In genomic region chr1:151040290-151040689, GRCm38 (mm10) we compare ENCODE assay signal across 15 mouse cellular contexts. TPM values are rescaled to one million over a fixed set of nuclear protein-coding genes. Genes with fewer than 3 reads are reported as not detected.
A peak's percentile ranks its signal among the peaks of the same experiment; 100 is the strongest.
DNase-seq lines count a peak whose midpoint lies in the region; ATAC-seq and TF ChIP-seq lines count a peak whose summit lies in the region.
"Had no signal": no experiment of that assay in that cellular context is flagged by ENCODE, and none has a peak within 500 bp of the region (broad histone marks: within the 10 kb centered on the region; RNA-seq: fewer than 3 reads in every experiment).

No protein-coding gene starts in this region.

- no peak for TF ChIP-seq CTCF in lung, postnatal 0 days (IDR thresholded peaks at IDR 0.05)
- TF ChIP-seq CTCF in left cerebral cortex, adult 2 months (IDR thresholded peaks at IDR 0.05) = no peak

- no peak overlapping the region for H3K27ac ChIP-seq in intestine, embryonic 14.5 days (ENCODE audit: low read depth)
- no peak overlapping the region for H3K27ac ChIP-seq in intestine, embryonic 15.5 days
- H3K27ac ChIP-seq in lung, postnatal 0 days (ENCODE audit: low read length) = peak overlapping the region; percentile 59; the same call in 1 of the 2 replicates
- H3K27ac ChIP-seq in liver, embryonic 13.5 days = no peak overlapping the region
- H3K27ac ChIP-seq in stomach, embryonic 15.5 days = no peak overlapping the region
- no peak overlapping the region; the same call in 1 of the 2 replicates for H3K27ac ChIP-seq in left cerebral cortex, adult 2 months
- H3K27ac ChIP-seq: embryonic facial prominence, embryonic 15.5 days; forebrain, embryonic 15.5 days; midbrain, embryonic 13.5 days had no signal

- no peak for DNase-seq in intestine, embryonic 14.5 days (ENCODE audit: low spot score)
- DNase-seq in lung, postnatal 0 days (ENCODE audit: low spot score) = no peak
- no peak for DNase-seq in lung, postnatal 10 days
- no peak for DNase-seq in liver, embryonic 13.5 days
- no peak for DNase-seq in left cerebral cortex, adult 2 months (ENCODE audit: extremely low spot score in 1 of 2, low spot score in 2 of 2)
- DNase-seq: adrenal gland, adult 8-10 months; cerebellum, postnatal 25 days; gastrocnemius, postnatal 25 days; retina, postnatal 1 day had no signal

- 62% methylated on average over 7 of the region's 7 CpGs for WGBS in intestine, embryonic 14.5 days
- 58% methylated on average over 7 of the region's 7 CpGs for whole genome bisulfite sequencing in intestine, embryonic 15.5 days
- 42% methylated on average over 7 of the region's 7 CpGs for WGBS in lung, postnatal 0 days
- 15% methylated on average over 7 of the region's 7 CpGs for WGBS in liver, embryonic 13.5 days (ENCODE audit: insufficient replicate concordance)
- WGBS in stomach, embryonic 15.5 days = 46% methylated on average over 7 of the region's 7 CpGs

- no peaks in the 10 kb centered on the region for H3K4me1 ChIP-seq in intestine, embryonic 14.5 days (replicated peaks; ENCODE audit: control insufficient read depth, insufficient read depth, low read length)
- H3K4me1 ChIP-seq in intestine, embryonic 15.5 days (replicated peaks) = no peaks in the 10 kb centered on the region
- peaks cover 8% of the 10 kb centered on the region; the same call in 1 of the 2 replicates for H3K4me1 ChIP-seq in lung, postnatal 0 days (ENCODE audit: insufficient read depth, low read depth, low read length)
- peaks cover 16% of the 10 kb centered on the region for H3K4me1 ChIP-seq in liver, embryonic 13.5 days (replicated peaks)
- H3K4me1 ChIP-seq in stomach, embryonic 15.5 days = no peaks in the 10 kb centered on the region; the same call in 1 of the 2 replicates
- H3K4me1 ChIP-seq: forebrain, embryonic 15.5 days had no signal

- no peak overlapping the region for H3K9ac ChIP-seq in intestine, embryonic 14.5 days (ENCODE audit: low read length)
- H3K9ac ChIP-seq in intestine, embryonic 15.5 days = no peak overlapping the region
- H3K9ac ChIP-seq in lung, postnatal 0 days (replicated peaks; ENCODE audit: low read depth) = no peak overlapping the region
- no peak overlapping the region for H3K9ac ChIP-seq in liver, embryonic 13.5 days
- no peak overlapping the region for H3K9ac ChIP-seq in stomach, embryonic 15.5 days
- H3K9ac ChIP-seq: embryonic facial prominence, embryonic 15.5 days; forebrain, embryonic 15.5 days; midbrain, embryonic 13.5 days had no signal

- H3K4me2 ChIP-seq in intestine, embryonic 14.5 days (ENCODE audit: low read length) = peak overlapping the region; percentile 31; the same call in 1 of the 2 replicates
- no peak overlapping the region for H3K4me2 ChIP-seq in intestine, embryonic 15.5 days (replicated peaks)
- peak overlapping the region; percentile 35 for H3K4me2 ChIP-seq in lung, postnatal 0 days (replicated peaks; ENCODE audit: low read depth, low read length)
- peak overlapping the region; percentile 53 for H3K4me2 ChIP-seq in liver, embryonic 13.5 days
- H3K4me2 ChIP-seq in stomach, embryonic 15.5 days = peak overlapping the region; percentile 19; the same call in 1 of the 2 replicates
- H3K4me2 ChIP-seq: forebrain, embryonic 15.5 days; midbrain, embryonic 13.5 days had no signal

- no peaks in the 10 kb centered on the region for H3K9me3 ChIP-seq in intestine, embryonic 14.5 days (ENCODE audit: control insufficient read depth, low read length)
- H3K9me3 ChIP-seq in intestine, embryonic 15.5 days = no peaks in the 10 kb centered on the region
- no peaks in the 10 kb centered on the region for H3K9me3 ChIP-seq in lung, postnatal 0 days (ENCODE audit: low read length)
- H3K9me3 ChIP-seq in liver, embryonic 13.5 days (replicated peaks) = no peaks in the 10 kb centered on the region
- no peaks in the 10 kb centered on the region for H3K9me3 ChIP-seq in stomach, embryonic 15.5 days
- H3K9me3 ChIP-seq: embryonic facial prominence, embryonic 15.5 days; forebrain, embryonic 15.5 days; midbrain, embryonic 13.5 days had no signal

- intact Hi-C loops in left cerebral cortex, adult 2 months (cut with DNase I) = no loop called here

- no peak for TF ChIP-seq EP300 in lung, postnatal 0 days (IDR thresholded peaks at IDR 0.05)

- H3K27me3 ChIP-seq in intestine, embryonic 14.5 days (replicated peaks; ENCODE audit: control insufficient read depth, insufficient read depth, low read length) = no peaks in the 10 kb centered on the region
- no peaks in the 10 kb centered on the region for H3K27me3 ChIP-seq in intestine, embryonic 15.5 days (replicated peaks)
- no peaks in the 10 kb centered on the region for H3K27me3 ChIP-seq in lung, postnatal 0 days (replicated peaks; ENCODE audit: insufficient read depth, low read length)
- H3K27me3 ChIP-seq in liver, embryonic 13.5 days = no peaks in the 10 kb centered on the region; the same call in 1 of the 2 replicates
- H3K27me3 ChIP-seq in stomach, embryonic 15.5 days (replicated peaks) = no peaks in the 10 kb centered on the region
- H3K27me3 ChIP-seq: CH12.LX; embryonic facial prominence, embryonic 15.5 days; forebrain, embryonic 15.5 days; midbrain, embryonic 13.5 days had no signal

- no peak overlapping the region for H3K4me3 ChIP-seq in intestine, embryonic 14.5 days (ENCODE audit: low read depth, low read length)
- no peak overlapping the region for H3K4me3 ChIP-seq in intestine, embryonic 15.5 days (replicated peaks)
- no peak overlapping the region for H3K4me3 ChIP-seq in lung, postnatal 0 days (ENCODE audit: low read depth, low read length)
- H3K4me3 ChIP-seq in liver, embryonic 13.5 days (replicated peaks) = no peak overlapping the region
- no peak overlapping the region for H3K4me3 ChIP-seq in stomach, embryonic 15.5 days (replicated peaks)
- H3K4me3 ChIP-seq in left cerebral cortex, adult 2 months = no peak overlapping the region
- H3K4me3 ChIP-seq: embryonic facial prominence, embryonic 15.5 days; forebrain, embryonic 15.5 days; midbrain, embryonic 13.5 days had no signal

- ATAC-seq in intestine, embryonic 14.5 days (replicated peaks; ENCODE audit: low FRiP score, low TSS enrichment, low read depth) = no peak
- ATAC-seq in intestine, embryonic 15.5 days = no peak
- no peak for ATAC-seq in lung, postnatal 0 days
- ATAC-seq in liver, embryonic 13.5 days (ENCODE audit: low read depth) = no peak
- no peak for ATAC-seq in stomach, embryonic 15.5 days (ENCODE audit: insufficient read depth, low FRiP score, low read depth)
- ATAC-seq: forebrain, embryonic 15.5 days; midbrain, embryonic 13.5 days had no signal

- no peaks in the 10 kb centered on the region for H3K36me3 ChIP-seq in intestine, embryonic 14.5 days (ENCODE audit: control insufficient read depth, insufficient read depth, low read length)
- H3K36me3 ChIP-seq in intestine, embryonic 15.5 days = no peaks in the 10 kb centered on the region
- no peaks in the 10 kb centered on the region for H3K36me3 ChIP-seq in lung, postnatal 0 days (ENCODE audit: insufficient read depth, low read length)
- H3K36me3 ChIP-seq in liver, embryonic 13.5 days = no peaks in the 10 kb centered on the region
- H3K36me3 ChIP-seq in stomach, embryonic 15.5 days = no peaks in the 10 kb centered on the region
- H3K36me3 ChIP-seq: embryonic facial prominence, embryonic 15.5 days; forebrain, embryonic 15.5 days; midbrain, embryonic 13.5 days had no signal

RNA-seq across cellular contexts. Expression of gene Hmcn1, which starts 47.1 kb away (rescaled TPM):
- 6.3 and 7.0 TPM in 2 replicates for polyA plus RNA-seq in intestine, embryonic 14.5 days (2014; fragmentation: Nextera tagmentation; extraction: Ambion mirVana)
- 3.4 and 4.3 TPM in 2 replicates for polyA plus RNA-seq in intestine, embryonic 15.5 days (2015; fragmentation: Nextera tagmentation; extraction: Ambion mirVana)
- 24.7 and 26.7 TPM in 2 replicates for polyA plus RNA-seq in lung, postnatal 0 days (2015; fragmentation: Nextera tagmentation; extraction: Ambion mirVana)
- 1.9 and 2.6 TPM in 2 replicates for polyA plus RNA-seq in liver, embryonic 13.5 days (2015; fragmentation: Nextera tagmentation; extraction: Ambion mirVana)
- 11.4 and 11.6 TPM in 2 replicates for polyA plus RNA-seq in stomach, embryonic 15.5 days (2015; fragmentation: Nextera tagmentation; extraction: Ambion mirVana)
- total RNA-seq in left cerebral cortex, adult 2 months (2021) = 1 to 10 TPM; 1.6 to 3.5 TPM
